Mouse (Mus musculus) 416B (cell line): ENCODE data around the gene Esr2.
"Not testable (repeated sequence)": the region's sequence is repeated elsewhere in the genome, so short reads cannot be mapped to it uniquely, and the experiment has no call there.

Experiments used
- DNase-seq: peaks from one replicate; pipeline ENCODE4 v3.0.0; 2011; ENCODE audit warnings: low read depth

Esr2 gene

DNA sequence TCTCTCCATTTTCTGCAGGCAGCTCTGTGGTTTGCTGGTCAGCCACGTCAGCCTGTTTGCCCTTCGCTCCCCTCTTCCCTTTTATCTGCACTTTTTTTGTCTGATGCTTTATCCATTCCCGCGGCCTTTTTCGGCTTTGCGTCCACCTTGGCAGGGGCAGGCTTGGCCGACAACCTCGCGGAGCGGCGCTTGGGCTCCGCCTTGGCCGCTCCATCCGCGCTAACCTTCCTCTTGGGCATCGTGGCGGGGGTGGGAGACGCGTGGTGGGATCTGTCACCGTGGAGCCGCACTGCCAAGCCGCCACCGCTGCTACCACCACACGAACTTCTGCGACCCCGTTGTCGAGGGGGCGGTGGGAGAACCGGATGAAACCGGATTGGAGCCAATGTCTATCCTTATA, 24.7 kb downstream of the Esr2 start:
- not testable (repeated sequence) for DNase-seq

DNA sequence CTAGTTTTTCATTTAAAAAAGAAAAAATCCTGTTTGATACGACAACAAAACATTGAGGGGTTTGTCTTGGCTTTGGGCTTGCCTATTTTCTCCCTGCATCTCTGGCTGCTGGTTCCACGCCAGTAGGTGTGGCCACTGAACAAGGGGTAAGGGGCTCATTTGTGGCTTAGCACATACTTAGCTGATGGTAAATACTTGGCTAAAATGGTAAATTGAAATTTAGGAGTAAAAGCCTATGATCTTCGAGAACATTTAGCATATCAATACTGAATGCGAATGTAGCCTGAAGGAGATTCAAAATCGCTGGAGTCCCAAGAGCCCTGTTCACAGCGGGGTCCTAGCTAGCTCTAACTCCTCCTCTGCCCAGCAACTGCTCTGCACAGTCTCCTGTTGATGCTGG, 40.4 kb downstream of the Esr2 start:
- DNase-seq, result no peak

DNA sequence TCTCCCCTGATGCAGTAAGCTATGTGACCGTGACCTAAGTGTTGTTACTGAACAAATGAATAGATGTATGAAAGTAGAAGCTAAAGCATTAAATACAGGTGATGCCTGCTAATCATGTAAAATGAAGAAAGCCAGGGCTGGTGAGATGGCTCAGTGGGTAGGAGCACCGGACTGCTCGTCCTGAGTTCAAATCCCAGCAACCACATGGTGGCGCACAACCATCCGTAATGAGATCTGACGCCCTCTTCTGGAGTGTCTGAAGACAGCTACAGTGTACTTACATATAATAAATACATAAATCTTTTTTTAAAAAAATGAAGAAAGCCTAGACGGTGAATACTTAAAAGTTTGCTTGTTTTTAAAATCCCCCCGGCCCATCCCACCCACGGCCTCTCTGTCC, 44.0 kb downstream of the Esr2 start:
- not testable (repeated sequence) for DNase-seq

DNA sequence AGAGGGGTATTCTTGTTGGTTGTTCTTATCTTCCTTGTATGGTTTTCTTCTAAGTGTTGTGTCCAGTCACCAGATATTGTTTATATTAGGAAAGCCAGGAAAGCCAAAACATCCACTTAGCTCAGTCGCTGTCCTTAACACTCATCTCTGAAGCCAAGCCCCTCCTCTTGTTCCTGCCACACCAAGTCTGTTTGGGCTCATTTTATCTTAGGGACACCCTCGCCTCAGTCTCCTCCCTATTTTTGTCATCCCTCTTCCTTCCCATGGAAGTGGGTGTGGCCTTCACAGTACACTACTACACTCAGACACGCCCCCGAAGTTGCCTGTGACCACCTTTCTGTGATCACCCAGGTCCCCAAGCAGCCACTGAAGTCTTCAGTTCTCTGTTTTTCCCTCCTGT, 44.5 kb downstream of the Esr2 start:
- DNase-seq, result no peak

DNA sequence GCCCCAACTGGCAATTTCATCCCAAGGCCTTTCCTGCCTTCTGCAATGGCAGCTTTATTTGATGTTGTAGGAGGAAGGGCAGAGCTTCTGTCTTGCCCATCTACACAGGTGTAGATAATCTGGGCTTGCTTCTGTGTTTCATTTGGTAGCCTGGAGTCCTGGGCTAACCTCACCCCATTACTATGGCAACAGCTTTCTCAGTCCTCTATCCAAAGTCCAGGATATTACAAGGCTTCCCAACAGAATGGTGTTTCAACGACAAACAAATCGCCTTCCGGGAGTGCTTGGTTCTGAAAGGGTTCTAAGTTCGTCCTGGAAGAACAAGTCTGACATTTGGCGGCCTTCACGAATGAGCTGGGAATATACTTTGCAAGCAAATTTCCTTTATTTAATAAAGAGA, 46.2 kb downstream of the Esr2 start:
- no peak for DNase-seq

DNA sequence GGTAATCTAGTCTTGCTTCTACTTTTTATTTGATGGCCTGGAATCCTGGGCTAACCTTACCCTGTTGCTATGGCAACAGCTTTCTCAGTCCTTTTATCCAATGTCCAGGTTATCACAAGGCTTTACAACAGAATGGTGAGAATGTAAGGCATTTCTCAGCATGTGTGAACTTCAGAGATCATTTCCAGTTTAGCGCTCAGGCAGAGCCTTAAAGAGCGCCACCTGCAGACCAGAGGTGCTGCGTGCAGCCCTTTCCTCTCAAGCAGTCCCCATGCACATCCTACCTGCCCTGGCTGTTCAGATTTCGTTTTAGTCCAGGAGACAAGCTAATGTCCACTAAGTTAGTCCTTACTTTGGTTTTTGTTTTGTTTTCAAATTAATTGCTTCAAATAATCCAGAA, 46.8 kb downstream of the Esr2 start:
- peak; percentile 59 for DNase-seq

DNA sequence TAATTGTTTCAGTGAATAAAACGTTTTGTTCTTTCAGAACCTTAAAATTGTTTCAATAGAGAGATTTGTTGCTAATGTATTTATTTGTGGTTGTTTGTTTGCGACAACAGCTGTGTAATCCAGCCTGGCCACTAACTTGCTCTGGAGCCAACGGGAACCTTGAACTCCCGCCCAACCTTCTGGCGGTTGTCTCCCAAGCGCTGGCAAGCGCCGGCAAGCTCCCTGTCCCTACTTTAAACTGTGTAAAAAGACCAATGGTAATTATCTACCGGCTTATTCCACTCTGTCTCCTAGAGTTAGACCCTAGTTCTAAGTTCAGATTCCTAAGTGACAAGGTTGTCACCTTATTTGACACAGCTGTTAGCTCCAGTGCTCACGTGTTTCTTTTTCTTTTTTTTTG, 48.2 kb downstream of the Esr2 start:
- DNase-seq, result no peak

DNA sequence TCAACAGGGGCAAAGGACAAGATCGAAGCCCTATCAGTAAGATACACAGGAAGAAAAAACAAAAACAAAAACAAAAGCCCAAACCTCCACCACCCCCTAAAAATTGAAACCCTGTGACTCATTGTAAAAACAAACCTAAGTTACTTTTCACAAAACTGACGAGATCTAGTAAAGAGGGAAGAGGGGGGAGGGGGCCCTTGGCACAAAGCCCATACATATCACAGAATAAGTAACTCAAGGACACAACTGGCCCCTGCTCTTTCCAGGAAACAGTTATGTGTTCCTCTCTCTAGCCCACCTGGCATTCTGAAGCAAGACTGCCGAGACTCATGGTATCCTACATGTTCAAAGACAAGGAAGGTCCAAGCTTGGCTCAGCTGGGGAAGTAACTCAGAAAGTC, 48.8 kb downstream of the Esr2 start:
- peak; percentile 70 for DNase-seq

DNA sequence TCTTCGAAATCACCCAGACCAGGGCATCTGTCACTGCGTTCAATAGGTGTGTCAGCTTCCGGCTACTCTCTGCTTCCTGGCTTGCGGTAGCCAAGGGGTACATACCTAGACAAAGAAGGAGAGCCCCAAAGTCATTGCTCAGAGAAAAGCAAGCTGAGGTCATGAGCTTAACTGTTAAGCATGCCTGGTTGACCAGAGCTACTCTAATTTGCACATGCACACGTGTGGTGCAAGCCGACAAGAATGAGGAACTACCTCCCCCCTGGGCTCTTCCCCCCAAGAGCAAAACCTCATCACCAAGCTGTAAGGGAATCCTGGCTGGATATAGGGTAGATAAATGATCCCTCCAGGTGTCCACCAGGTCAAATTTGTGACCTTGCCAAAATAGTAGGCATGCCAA, 53.8 kb downstream of the Esr2 start:
- no peak for DNase-seq

DNA sequence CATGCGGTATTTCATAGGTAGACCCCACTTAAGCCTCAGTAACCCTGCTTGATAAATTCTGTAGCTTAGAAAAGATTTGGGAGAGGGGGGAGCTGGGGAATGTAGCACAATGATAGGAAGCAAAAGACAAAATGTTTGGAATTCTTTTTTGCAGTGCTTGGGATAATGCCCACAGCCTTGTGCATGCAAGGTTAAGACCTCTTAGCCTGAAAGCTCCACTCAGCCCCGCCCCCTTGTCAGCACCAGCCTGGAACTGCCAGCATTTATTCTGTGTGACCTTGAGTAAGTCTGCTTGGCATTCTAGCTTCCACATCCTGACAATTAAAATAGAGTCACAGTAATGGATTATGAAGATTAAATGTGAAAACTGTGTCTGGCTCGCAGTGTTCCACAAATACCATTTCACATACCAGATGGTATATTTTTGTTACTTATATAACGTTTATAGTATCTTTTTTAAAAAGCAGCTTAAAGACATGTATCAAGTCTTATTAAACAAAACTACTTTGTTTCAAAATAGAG, 59.4 kb downstream of the Esr2 start:
- peak; percentile 28 for DNase-seq

DNA sequence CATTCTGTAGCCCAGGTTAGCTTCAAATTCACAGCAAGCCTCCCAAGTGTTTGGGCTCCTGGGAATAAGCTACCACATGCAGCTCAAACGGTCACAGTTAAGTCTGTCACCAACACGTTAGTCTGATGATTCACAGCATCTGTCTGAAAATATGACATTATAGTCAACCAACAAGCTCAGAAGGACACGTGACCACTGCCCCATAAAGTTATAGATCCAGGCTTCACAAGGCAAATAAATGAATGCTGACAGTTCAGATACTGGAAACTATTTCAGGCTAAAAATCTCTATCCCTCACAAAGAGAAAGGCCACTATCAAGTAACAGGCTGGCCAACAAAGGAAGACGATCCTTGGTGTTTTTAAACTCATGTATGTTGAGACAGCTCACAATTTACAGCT, 60.5 kb downstream of the Esr2 start:
- no peak for DNase-seq

DNA sequence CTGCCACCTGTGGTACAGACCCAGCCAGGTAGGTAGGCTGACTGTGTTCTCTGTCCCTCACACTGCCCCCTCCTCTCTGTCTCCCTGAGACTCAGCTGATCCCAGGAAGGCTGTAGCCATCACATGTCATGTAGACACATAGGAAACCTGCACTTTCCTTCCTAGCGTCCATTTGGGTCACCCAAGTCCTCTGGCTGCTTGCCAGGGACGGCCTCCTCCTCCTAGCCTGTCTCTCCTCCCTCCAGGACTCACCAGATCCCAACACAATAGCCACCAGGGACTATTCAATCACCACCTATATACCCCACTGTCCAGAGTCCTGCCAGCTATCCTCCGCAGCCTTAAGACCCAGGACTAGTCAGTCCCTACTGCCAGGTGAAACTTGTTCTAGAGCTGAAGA, 66.0 kb downstream of the Esr2 start:
- DNase-seq, result no peak

DNA sequence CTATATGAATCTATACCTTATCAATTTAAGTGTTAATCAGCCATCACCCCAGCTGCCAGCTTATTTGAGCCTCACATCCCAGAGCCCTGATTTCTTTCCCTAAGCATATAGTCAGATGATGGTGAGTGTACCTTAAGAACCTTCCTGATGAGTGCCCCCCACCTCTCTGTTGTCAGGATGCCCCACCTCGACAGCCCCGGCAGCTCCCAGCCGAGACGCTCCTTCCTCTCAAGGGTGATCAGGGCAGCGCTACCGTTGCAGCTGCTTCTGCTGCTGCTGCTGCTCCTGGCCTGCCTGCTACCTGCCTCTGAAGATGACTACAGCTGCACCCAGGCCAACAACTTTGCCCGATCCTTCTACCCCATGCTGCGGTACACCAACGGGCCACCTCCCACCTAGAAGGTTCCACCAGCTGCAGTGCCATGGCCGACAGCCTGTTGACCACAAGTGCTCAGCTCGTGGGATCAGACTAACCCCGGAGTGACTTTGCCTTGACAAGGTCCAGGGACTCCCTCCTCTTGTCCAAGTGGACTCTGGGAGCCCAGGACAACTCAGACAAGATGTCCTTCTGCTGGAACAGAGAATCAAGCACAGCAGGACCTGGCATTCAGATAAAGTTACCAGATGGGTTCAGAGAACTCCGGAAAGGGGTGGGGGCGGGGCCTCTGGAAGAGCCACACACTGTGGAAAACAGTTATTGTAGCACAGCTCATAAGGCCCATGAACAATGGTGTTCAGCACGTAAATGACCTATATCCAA, 67.2 kb downstream of the Esr2 start:
- no peak for DNase-seq

DNA sequence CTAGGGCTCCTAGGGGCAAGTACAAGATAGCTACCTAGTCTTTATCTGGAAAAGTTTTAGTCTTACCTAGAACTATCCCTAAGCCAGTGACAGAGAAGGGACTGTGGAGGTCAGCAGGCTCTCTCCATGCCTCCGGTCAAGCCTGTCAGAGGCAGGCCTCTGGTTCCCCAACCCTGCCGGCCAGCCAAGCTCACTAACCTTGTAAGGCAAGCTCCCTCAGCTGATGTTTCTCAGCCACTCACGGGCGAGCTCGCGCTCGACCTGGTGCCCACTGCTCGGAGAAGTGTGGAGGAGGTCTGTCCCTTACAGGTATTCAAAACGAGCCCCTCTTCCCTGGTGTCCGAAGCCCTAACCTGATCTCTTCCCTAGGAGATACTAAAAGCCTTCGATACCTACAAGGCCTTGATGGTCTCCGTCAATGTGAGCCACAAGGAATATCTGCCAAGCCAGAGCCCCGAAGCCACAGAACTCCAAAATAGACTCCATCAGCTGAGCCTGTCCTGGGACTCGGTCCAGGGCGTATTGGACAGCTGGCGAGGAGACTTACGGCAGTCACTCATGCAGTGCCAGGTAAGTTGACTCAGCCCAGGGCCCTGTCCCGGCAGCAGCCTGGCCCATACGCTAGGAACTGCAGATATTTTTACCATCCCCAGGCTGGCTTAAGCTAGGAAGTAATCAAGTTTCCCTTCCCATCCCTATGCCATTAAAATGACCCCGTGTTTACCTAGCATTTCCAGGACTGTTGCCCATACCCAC, 72.3 kb downstream of the Esr2 start:
- no peak for DNase-seq

DNA sequence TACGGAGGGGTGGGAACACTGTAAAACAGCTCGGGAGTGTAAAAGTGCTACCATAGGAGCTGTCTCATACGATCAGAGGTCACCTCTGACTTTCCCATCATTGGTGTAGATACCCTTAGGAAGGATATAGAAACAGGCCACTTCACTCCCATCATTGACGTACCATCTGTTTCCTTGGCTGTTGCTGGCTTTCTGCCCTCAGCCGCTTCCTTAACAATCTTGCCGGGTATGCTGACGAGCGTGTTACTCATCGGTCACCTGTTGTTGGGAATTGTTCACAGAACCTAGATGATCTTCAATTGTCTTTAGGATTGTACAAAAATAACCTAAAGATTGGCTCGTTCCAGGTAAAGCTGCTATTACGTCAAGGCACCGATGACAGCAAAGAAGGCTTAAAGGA, 74.4 kb downstream of the Esr2 start:
- DNase-seq, result no peak

DNA sequence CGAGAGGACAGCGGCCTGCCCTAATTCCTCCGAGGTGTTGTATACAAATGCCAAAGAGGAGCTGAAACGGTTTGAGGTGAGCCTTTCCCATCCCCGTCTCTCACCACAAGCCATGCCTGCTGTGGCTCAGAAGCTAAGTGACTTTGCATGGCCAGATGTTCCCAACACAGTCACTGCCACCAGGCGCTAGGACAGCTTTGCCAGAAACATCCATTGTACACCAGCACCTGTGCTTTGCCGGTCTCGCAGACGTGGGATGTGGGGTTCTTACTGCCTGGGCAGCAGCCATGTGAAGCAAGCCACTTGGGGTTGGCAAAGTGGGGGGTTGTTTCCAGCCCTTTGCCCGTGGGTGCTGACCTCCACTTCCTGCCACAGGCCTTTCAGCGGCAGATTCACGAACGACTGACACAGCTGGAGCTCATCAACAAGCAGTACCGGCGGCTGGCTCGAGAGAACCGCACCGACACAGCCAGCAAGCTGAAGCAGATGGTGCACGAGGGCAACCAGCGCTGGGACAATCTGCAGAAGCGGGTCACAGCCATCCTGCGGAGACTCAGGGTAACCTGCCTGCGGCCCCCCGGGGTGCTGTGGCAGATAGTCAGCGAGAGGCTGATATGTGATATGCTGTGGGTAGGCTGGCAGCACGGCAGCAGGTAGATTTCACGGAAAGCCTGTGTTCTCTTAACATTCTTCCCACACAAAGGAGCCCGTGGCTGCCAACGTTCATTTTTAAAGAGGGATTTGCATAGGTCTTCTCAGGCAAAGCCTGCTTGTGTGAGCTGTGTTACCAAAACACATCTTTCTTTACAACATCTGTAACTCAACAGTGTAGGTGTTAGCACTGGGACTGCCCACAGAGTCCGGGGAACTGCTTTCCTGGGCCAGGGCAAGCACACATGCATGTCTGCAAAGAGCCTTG, 81.7 kb downstream of the Esr2 start:
- DNase-seq, result no peak

DNA sequence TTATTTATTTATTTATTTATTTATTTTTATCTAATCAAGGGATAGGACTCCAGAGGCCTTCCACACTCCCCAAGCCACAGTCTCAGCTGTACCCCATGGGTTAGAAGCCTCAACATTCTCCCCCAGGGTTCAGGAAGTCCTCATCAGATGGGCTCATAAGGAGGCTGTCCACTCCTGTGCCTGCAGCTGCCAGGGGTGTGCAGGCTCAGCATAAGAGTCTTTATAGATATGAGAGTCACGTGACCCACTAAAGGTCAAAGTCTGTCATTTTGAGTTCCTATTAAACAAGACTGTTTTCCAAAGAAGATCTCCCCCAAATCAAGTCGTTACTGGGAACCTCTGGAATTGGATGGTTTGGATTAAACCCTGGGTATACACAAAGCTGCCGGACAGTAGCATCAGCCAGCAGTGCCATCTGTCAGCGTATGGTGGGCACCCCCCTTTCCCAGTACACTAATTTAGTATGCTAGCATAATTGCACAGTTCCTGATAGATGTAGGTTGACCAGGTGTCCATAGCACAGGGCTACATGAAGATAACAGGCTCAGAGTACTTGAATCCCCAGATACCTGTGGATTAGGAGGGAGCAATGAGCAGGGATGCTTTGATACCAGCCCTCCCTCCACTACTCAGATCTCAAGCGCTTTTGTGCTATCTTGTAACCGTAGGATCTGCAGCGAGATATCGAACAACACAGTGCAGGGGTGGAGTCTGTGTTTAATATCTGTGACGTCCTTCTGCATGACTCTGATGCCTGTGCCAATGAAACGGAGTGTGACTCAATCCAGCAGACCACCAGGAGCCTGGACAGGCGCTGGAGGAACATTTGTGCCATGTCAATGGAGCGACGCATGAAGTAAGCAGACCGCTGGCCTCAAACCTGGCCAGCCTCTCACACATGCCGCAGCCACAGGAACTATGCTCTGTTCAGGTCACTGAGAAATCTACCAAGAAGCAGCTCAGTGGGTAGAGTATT, 83.2 kb downstream of the Esr2 start:
- DNase-seq, result no peak

DNA sequence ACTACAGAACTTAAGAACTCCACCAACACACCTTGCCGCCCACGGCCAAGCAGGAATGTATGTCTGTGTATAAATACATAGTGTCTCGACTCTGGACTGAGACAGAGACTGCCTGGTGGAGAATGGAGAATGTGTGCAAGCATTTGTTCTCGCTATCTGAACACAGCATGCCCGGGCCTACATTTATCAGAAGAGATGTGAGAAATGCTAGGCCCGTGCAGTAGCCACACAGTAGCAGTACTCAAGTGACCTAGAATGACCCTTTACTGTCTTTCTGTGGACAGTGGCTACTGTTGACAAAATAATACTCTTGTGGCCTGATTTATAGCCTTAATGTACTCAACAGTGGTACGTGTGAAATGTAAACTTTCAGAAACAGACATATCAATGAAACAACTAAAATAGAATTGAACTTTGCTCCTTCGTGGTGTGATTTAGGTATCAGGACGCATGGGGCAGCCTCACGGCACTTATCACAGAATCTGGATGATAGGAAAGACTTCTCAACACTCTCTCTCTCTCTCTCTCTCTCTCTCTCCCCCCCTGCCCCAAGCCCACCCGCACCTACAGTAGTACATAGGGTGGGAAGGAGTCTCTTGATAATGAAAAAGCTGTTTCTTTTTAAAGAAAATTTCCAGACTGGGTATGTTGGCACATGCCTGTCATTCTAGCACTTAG, 84.1 kb downstream of the Esr2 start:
- no peak for DNase-seq

DNA sequence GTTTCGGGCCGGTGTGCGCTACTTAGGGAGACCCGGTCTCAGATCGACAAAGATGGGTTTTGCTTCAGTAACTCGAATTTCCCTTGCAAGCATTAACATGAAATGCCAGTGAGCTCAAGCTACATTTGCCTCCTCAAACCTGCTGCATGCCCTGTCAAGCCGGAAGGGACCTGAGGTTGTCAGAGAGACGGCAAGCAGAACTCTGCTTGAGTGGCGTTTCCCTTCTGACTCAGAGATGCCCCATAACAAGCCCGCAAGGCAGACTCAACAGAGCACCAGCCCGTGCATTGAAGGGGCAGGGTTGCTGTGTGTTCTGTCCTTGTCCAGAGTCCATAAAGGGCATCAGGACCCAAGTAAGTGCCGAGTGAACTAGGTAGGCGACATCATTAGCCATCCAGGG, 90.0 kb downstream of the Esr2 start:
- no peak for DNase-seq
